Mouse (Mus musculus): ENCODE data around the gene Spata2.

Gene Spata2

GRCm38 (mm10) chr2:167492713-167493636, at the start of gene Spata2:
Spata2 (minus strand) TSS chr2:167492887.
- DNase-seq: peak; percentile 92

DNA sequence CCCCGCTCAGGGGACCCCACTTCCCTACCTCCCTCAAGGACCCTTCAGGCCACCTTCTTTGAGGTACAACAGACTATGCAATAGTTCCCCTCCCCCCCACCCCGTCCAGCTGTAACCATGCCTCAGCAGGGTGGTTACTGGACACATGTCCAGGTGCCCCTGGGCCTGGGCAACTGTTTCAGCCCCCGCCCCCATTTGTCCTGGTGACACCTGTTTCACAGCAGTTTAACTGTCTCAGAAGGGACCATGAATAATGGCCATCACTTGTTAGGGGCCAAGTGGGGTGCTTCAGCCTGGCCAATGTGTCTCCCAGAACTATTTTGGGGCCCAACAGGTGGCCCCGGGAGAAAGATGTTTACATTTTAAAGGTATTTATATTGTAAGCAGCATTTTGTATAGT, 49.7 kb upstream of the Spata2 start:
- no peak for DNase-seq

GRCm38 (mm10) chr2:167541761-167542160, 49.1 kb upstream of the Spata2 start:
- DNase-seq: no peak

GRCm38 (mm10) chr2:167541324-167541723, 48.6 kb upstream of the Spata2 start:
- no peak for DNase-seq

- DNase-seq: no peak
Observed at GRCm38 (mm10) chr2:167540477-167541110, 47.9 kb upstream of the Spata2 start.

GRCm38 (mm10) chr2:167539536-167540476, 47.1 kb upstream of the Spata2 start:
- DNase-seq: no peak

GRCm38 (mm10) chr2:167538671-167539306, 46.1 kb upstream of the Spata2 start:
- DNase-seq: no peak

DNA sequence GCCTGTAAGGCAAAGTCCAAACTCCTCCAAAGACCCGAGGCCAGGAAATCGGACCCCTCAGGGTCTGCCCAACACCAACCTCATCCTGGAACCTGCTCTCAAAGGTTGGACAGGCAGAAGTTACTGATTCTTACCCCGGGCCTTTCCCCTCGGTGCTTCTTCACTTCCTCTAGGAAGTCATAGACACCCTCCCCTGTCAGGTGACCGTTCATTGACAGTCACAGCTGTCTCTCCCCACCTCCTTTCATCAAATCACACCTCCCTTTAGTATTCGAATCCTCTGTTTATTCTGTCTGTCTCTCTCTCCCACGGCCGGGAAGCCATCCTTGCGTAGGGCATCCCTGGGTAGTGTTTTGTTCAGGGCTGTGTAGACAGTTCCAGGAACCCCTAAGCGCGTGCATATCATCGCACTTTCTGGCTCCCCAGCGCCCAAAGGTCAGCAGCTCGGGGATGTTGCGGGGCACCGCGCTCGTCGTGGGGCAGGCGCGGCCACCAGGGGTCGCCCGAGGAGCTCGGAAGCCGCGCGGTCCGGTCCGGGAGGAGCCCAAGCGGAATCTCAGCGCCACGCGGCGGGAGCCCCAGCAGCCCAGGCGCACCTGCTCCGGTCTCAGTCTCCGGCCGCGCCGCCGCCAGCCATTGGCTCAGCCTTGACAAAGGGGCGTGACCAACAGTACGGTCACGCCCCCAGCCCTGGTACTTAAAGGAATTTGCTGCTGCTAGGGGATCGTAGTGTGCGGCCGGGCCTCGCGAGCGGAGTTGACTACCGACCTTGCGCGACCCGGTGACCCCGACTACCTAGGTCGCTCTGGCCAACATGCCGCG, 45.0 kb upstream of the Spata2 start, which contains the start of gene Snai1:
Gene Snai1, plus strand, starts transcription at position 720 of the 822 bp plus-strand sequence.
- peak; percentile 94 for DNase-seq

DNA sequence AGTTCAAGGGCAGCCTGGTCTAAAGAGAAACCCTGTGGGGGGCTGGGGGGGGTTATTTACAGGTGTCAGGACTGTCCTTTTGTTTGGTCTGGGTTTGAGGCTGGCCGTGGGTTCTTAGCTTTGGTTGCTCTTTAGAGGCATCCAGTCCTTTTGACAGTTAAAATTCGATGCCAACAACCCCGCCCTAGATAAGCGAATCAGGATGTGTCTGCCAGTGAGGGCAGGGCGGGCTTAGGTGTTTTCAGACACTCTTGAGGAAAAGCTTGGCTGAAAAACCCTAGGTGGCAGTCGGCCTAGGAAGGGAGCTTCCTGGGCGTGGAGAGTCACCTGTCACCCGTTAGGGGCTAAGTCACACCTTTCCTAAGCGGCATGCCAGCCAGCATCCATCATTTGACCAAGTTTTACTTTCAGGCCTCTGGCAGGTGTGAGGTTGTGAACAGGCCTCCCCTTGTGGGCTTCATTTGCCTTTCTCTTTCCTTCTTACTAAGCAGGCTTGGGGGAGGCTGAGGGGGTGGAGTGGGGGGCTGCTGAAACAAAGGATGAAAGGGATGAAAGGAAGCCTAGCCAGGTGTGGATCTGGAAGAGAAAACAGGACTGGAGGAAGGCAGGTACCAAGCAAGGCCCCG, 43.7 kb upstream of the Spata2 start:
- no peak for DNase-seq

- no peak for DNase-seq
Observed at GRCm38 (mm10) chr2:167533880-167534279, 41.2 kb upstream of the Spata2 start.

GRCm38 (mm10) chr2:167532131-167532530, 39.4 kb upstream of the Spata2 start:
- DNase-seq: no peak

GRCm38 (mm10) chr2:167530536-167530935, 37.8 kb upstream of the Spata2 start:
- no peak for DNase-seq

GRCm38 (mm10) chr2:167529935-167530513, 37.3 kb upstream of the Spata2 start:
- DNase-seq: no peak

DNA sequence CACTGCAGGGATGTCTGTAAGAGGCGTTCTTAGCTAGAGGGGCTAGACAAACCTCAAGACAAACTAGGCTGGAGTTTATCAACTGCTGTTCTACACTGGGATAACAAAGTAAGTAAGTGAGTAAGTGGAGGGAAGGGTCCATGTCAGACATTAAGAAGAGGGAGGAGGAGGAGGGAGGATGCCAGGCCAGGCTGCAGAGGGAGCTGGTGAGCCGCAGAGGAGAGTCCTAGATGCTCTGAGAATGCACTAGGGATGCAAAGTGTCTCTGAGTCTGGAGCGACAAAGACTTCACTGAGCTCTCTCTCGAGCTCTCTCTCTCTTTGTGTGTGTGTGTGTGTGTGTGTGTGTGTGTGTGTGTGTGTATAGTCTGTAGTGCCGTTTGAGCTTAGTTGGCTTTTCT, 35.6 kb upstream of the Spata2 start:
- no peak for DNase-seq

- no peak for DNase-seq
Observed at GRCm38 (mm10) chr2:167519606-167520252, 27.0 kb upstream of the Spata2 start.

- no peak for DNase-seq
Observed at GRCm38 (mm10) chr2:167515688-167516087, 23.0 kb upstream of the Spata2 start.

DNA sequence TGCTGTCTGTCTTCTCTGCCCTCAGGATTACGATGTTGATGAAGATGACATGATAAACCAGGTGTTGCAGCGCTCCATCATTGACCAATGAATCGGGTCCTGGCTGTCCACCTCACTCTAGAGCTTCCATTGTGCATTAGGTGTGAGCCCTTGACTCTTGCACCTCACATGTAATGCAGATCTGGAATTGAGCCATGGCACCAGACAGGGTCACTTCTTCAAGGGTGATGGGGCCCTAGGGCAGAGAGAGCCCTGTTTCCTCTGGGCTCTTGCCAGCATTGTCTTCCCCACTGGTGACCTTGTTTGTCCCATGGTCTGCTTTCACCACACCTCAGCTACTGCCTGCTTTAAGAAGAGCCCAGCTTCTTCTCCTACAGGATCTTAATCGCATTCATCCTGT, 22.0 kb upstream of the Spata2 start:
- no peak for DNase-seq

GRCm38 (mm10) chr2:167512970-167513369, 20.3 kb upstream of the Spata2 start:
- DNase-seq: no peak

DNA sequence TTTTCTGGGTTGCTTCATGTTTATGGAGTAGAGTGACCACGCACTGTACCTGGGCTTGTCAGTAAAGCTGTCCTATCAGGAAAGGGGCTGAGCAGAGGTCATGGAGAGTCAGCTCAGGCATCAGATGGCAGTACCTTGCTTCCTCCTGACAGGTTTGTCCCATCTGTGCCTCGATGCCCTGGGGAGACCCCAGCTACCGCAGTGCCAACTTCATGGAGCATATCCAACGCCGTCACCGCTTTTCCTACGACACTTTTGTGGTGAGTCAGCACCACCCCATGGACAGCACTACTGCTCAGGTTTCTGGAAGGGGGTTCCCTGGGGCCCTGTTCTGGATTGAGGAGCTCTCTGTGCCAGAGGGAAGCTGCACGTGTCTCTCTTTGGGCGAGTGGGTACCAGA, 19.7 kb upstream of the Spata2 start:
- DNase-seq: no peak

- DNase-seq: no peak
Observed at GRCm38 (mm10) chr2:167510485-167510884, 17.8 kb upstream of the Spata2 start.
